Mouse (Mus musculus) right cerebral cortex, postnatal 25 days (tissue): Measurements from ENCODE around the gene Fnbp1.
A peak's percentile ranks its signal among the peaks of the same experiment; 100 is the strongest.

Source experiments
- DNase-seq: peaks from one replicate; pipeline ENCODE4 v3.0.0; 2022

Gene Fnbp1

GRCm38 (mm10) chr2:31091182-31091581 is 50.6 kb downstream of the Fnbp1 start:
- no peak for DNase-seq

GRCm38 (mm10) chr2:31089607-31090006 is 52.2 kb downstream of the Fnbp1 start:
- DNase-seq: no peak

DNA sequence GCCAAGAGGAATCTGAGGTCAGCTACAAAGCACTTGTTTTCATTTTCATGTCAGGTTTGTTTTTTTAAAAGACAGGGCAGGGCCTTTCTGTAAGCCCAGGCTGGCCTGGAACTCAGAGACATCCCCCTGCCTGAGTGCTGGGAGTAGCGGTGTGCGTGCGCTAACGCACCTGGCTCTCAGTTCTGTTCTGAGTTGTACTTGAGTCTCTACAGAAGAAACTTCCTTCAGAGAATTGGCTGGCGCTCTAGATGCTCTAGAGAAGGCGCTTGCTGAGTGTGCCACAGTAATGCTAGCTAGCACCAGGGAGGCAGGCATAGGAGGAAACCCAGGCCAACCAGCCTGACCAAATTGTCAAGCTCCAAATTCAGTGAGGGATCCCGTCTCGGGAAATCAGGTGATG is 52.9 kb downstream of the Fnbp1 start:
- no peak for DNase-seq

- DNase-seq: no peak
Measured at GRCm38 (mm10) chr2:31087663-31088661, 53.8 kb downstream of the Fnbp1 start.

GRCm38 (mm10) chr2:31087085-31087484 is 54.7 kb downstream of the Fnbp1 start:
- no peak for DNase-seq

GRCm38 (mm10) chr2:31086543-31086942 is 55.3 kb downstream of the Fnbp1 start:
- no peak for DNase-seq

DNA sequence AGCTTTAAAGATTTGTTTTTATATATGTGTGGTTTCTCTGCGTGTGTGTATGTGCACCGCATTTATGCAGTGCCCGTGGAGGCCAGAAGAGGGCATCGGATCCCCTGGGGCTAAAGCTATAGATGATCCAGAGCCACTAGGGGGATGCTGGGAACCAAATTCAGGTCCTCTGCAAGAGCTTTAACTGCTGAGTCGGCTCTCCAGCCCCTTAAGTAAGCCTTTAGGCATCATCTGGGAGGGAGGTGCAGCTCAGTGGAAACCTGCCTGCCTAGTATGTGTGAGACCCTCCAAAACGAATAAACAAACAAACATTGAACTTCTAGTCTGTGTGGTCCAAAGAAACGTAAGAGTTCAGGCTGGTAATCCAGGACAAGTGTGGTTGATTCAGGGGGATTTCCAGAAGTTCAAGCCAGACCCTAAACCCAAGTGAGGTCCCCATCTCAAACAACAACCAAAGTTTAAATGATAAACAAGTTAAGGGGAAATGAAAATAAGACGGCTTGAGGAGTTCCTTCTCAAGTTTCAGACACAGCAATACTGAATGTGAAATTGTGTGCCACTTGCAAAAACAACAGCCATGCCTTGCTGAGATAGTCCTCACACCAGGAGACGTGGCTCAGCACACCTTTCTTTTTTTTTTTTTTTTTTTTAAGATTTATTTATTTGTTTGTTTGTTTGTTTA is 57.5 kb downstream of the Fnbp1 start:
- DNase-seq: no peak

- DNase-seq: no peak
Measured at GRCm38 (mm10) chr2:31083372-31083771, 58.4 kb downstream of the Fnbp1 start.

GRCm38 (mm10) chr2:31082639-31083038 is 59.2 kb downstream of the Fnbp1 start:
- no peak for DNase-seq

DNA sequence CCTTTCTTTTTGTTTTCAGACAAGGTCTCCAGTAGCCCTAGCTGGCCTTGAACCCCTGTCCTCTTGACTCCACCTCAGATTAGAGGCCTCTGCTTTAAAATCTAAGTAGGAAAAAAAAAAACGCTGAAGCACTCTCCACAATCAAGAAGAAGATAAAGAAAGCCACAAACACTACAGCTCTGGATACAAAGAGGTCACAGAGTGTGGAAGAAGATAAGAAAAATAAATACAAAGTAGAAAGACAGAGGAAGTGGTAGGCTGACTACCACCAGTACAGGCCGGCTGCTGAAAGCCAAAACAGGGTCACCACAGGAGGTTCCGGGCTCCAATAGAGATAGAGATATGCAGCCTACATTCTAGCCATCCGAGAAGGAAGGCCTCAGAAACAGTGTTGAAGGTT is 60.5 kb downstream of the Fnbp1 start:
- DNase-seq: no peak

DNA sequence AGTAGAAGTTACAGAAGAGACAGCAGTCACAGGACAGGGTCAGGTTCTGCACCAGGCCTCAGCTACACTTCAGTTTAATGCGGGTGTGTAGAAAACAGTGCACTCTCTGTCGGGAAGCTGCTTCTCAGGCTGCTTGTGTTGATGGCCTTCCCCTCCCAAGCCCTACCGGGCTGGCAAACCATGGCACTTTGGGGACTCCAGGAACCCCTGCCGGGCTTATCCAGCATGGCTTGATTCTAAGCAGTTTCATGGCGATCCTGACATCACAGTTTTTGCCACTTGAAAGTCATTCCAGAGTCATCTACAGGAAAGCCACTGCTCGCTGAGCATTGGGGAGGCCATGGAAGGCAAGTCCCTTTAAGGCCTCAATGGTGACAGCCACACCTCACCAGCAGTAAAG is 62.7 kb downstream of the Fnbp1 start:
- DNase-seq: no peak

DNA sequence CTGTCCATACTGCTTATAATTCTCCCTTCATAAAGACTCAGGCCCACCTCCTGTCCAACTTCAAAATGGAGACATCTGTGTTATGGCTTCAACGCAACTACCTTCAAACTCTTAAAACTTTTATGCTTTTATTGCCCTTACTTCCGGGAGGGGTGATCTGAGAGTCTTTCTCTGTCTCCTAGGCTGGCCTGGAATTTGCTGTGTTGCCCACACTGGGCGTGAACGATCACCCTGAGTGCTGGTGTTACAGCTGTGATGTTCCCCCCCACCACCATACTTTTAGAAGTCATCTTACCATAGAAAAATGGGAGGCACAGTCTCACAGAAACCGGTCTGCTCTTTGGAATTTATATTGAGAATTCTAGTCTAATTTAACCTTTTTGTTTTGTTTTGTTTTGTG is 64.2 kb downstream of the Fnbp1 start:
- no peak for DNase-seq

GRCm38 (mm10) chr2:31076351-31077140 is 65.3 kb downstream of the Fnbp1 start:
- DNase-seq: no peak

- no peak for DNase-seq
Measured at GRCm38 (mm10) chr2:31075836-31076235, 66.0 kb downstream of the Fnbp1 start.

GRCm38 (mm10) chr2:31075168-31075567 is 66.6 kb downstream of the Fnbp1 start:
- DNase-seq: no peak

GRCm38 (mm10) chr2:31069506-31069905 is 72.3 kb downstream of the Fnbp1 start:
- no peak for DNase-seq

GRCm38 (mm10) chr2:31069114-31069445 is 72.7 kb downstream of the Fnbp1 start:
- DNase-seq: no peak

GRCm38 (mm10) chr2:31068246-31069113 is 73.3 kb downstream of the Fnbp1 start:
- peak; percentile 33 for DNase-seq

- DNase-seq: no peak
Measured at GRCm38 (mm10) chr2:31067696-31068245, 74.0 kb downstream of the Fnbp1 start.

- no peak for DNase-seq
Measured at GRCm38 (mm10) chr2:31067059-31067595, 74.7 kb downstream of the Fnbp1 start.

DNA sequence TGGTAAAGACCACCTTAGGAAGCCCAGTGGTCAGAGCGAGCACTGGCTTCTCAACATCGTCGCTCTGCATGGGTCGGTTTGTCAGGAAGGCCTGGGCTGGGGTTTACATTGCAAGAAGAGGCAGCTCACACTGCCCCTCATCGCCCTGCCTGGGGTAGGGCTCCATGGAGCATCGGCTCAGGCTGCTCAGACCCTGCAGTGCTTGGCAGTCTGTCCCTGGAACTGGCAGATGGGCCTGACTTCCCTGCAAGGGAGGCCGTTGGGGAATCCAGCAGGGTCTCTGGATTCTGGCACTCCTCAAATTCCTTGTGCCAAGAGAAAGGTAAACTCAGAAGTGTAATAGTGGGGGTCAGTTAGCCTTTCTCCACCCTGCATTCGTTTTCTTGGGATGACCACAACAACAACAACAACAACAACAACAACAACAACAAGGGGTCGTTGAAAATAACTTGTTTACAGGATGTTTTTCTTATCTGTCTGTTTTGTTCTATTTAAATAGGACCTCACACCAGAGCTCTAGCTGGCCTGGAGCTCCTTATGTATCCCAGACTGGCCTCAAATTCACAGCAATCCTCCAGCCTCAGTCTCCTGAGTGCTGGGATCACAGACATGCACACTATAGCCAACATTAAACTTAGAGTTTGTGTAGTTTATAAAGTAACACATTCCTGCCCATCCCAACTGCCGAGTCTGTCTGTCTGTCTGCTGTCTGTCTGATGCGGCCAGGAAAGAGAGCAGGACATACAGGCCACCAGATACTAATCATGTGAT is 75.6 kb downstream of the Fnbp1 start:
- DNase-seq: no peak
